Mouse (Mus musculus) hindbrain, postnatal 0 days (tissue): ENCODE measurements around the gene Cntnap4. TPM values are rescaled to one million over a fixed set of nuclear protein-coding genes. Genes with fewer than 3 reads are reported as not detected.

Experiments
- ATAC-seq: fragments of 200-750 bp; cut with Nextera tagmentation; 2 replicates; pipeline ENCODE4 v1.8.0; 2017; ENCODE audit warnings: mild to moderate bottlenecking, moderate TSS enrichment, moderate library complexity
- DNase-seq: peaks from one replicate; pipeline ENCODE4 v3.0.0-alpha.2; 2015; ENCODE audit warnings: low spot score
- H3K27ac ChIP-seq: fragments of 300-500 bp; sonication (generic); 2 replicates; pipeline ENCODE4 v1.5.1; 2014; ENCODE audit warnings: mild to moderate bottlenecking
- H3K27me3 ChIP-seq: fragments of 300-500 bp; sonication (generic); 2 replicates; pipeline ENCODE4 v1.6.1; 2014; ENCODE audit warnings: low read length, mixed read lengths; ENCODE audit not compliant: insufficient read depth
- H3K36me3 ChIP-seq: fragments of 300-500 bp; sonication (generic); 2 replicates; pipeline ENCODE4 v1.6.1; 2014; ENCODE audit warnings: low read length, mixed read lengths; ENCODE audit not compliant: insufficient read depth
- H3K4me1 ChIP-seq: fragments of 300-500 bp; sonication (generic); 2 replicates; pipeline ENCODE4 v1.6.1; 2014; ENCODE audit warnings: antibody characterized with exemption, low read length, mixed read lengths; ENCODE audit not compliant: insufficient read depth
- H3K4me2 ChIP-seq: fragments of 300-500 bp; sonication (generic); 2 replicates; pipeline ENCODE4 v1.6.1; 2014; ENCODE audit warnings: low read depth, mild to moderate bottlenecking, low read length, moderate library complexity, mixed read lengths
- H3K4me3 ChIP-seq: fragments of 300-500 bp; sonication (generic); 2 replicates; pipeline ENCODE4 v1.5.1; 2014; ENCODE audit warnings: low read length
- H3K9ac ChIP-seq: fragments of 300-500 bp; sonication (generic); replicated peaks from 2 replicates; pipeline ENCODE4 v1.6.1; 2014; ENCODE audit warnings: mild to moderate bottlenecking, low read length, moderate library complexity, mixed read lengths
- H3K9me3 ChIP-seq: fragments of 300-500 bp; sonication (generic); 2 replicates; pipeline ENCODE4 v1.6.1; 2016; ENCODE audit warnings: low read length, mixed read lengths
- CTCF ChIP-seq: IDR thresholded peaks from 2 replicates; pipeline ENCODE4 v1.5.1; 2016; ENCODE audit warnings: antibody characterized with exemption, control low read depth, low read depth
- WGBS: fragments of 180-500 bp; shearing (Covaris S2); extraction: QIAGEN DNeasy Blood & Tissue Kit; methylation state at CpG from one replicate; pipeline ENCODE4 v1.1.7; 2014; 5-methylcytosine and 5-hydroxymethylcytosine counted together
- polyA plus RNA-seq: library from polyadenylated mRNA; unstranded; fragments of >200 nt; fragmentation: Nextera tagmentation; extraction: Ambion mirVana; gene quantifications from 2 replicates; pipeline ENCODE4 v1.2.1, GENCODE M21; 2015
- total RNA-seq: library from RNA; depleted of rRNA; stranded (reverse); fragments of >200 nt; gene quantifications from 2 replicates; pipeline ENCODE4 v1.2.3, GENCODE M21; 2014

Gene Cntnap4
- total and polyA plus RNA-seq, 2 experiments from 2014 or later: 15.8 to 43.0 TPM

- no peak for TF ChIP-seq CTCF
Observed at GRCm38 (mm10) chr8:112695708-112696107, 125.9 kb downstream of the Cntnap4 start.

DNA sequence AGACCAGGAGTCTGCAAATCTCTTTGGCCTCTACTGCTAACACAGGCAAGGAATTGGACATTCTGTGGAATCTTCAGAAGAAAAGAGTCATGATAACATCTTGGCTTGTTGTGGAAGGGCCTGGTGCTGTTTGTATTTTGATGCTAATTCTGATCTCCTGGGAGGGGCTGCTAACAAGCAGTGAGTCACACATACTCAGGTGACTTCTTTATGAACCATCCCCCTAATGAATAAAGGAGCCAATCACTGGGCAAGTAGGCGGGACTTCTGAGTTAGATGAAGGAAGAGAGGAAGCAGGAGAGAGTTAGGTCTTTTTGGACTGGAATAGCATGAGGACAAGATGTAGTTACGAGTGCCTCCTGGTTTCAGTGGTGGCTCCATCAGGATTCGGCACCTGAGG, 128.3 kb downstream of the Cntnap4 start:
- H3K27ac ChIP-seq: no peak overlapping the region
- no peaks in the 10 kb centered on the region for H3K27me3 ChIP-seq
- DNase-seq: no peak
- ATAC-seq: no peak
- no peak for TF ChIP-seq CTCF
- H3K9me3 ChIP-seq: no peaks in the 10 kb centered on the region
- no peak overlapping the region for H3K4me3 ChIP-seq
- no peak overlapping the region for H3K9ac ChIP-seq
- no peak overlapping the region for H3K4me2 ChIP-seq
- no peaks in the 10 kb centered on the region for H3K36me3 ChIP-seq
- H3K4me1 ChIP-seq: no peaks in the 10 kb centered on the region
- 81% methylated on average over 3 of the region's 3 CpGs for WGBS

More at GRCm38 (mm10) chr8:112695708-112696107, 125.9 kb downstream of the Cntnap4 start:
- no peaks in the 10 kb centered on the region for H3K9me3 ChIP-seq
- DNase-seq (no peak), ATAC-seq (no peak)
- no peak overlapping the region for H3K4me3 ChIP-seq
- H3K9ac ChIP-seq: no peak overlapping the region
- H3K27ac ChIP-seq: no peak overlapping the region
- no peak overlapping the region for H3K4me2 ChIP-seq
- H3K27me3 ChIP-seq: no peaks in the 10 kb centered on the region
- no peaks in the 10 kb centered on the region for H3K4me1 ChIP-seq
- H3K36me3 ChIP-seq: no peaks in the 10 kb centered on the region

DNA sequence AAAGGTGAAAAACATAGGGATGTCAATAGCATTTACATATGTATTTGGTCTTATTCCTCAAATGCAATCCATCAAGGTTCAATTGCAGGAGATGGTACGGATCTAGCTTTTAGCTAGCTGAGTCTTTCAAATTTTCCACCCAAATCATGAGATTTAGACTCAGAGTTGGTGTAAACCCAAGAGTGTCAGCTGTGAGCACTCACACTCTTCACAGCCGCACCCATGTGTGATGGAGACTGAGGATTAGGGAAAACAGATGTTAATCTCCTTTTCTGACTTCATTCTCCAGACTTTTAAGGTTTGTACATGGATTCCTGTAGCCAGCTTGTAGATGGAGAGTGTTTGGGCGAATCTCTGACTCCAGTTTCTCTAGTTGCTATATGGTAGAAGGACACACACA, 147.1 kb downstream of the Cntnap4 start:
- Histone ChIP-seq H3K27me3 (no peaks in the 10 kb centered on the region), H3K36me3 (no peaks in the 10 kb centered on the region), H3K4me3 (no peak overlapping the region), H3K27ac (no peak overlapping the region), H3K9me3 (no peaks in the 10 kb centered on the region), H3K4me2 (no peak overlapping the region), H3K4me1 (no peaks in the 10 kb centered on the region), H3K9ac (no peak overlapping the region)
- WGBS: 76% methylated on average over 3 of the region's 3 CpGs
- ATAC-seq (no peak), DNase-seq (no peak)
- no peak for TF ChIP-seq CTCF

GRCm38 (mm10) chr8:112724918-112725317, 155.1 kb downstream of the Cntnap4 start:
- 77% methylated on average over 9 of the region's 9 CpGs for WGBS
- Histone ChIP-seq H3K4me2 (no peak overlapping the region), H3K27me3 (no peaks in the 10 kb centered on the region), H3K4me1 (no peaks in the 10 kb centered on the region), H3K36me3 (no peaks in the 10 kb centered on the region), H3K4me3 (no peak overlapping the region), H3K27ac (no peak overlapping the region), H3K9ac (no peak overlapping the region), H3K9me3 (no peaks in the 10 kb centered on the region)
- no peak for ATAC-seq
- TF ChIP-seq CTCF: no peak
- DNase-seq: no peak

- no peaks in the 10 kb centered on the region for H3K9me3 ChIP-seq
- no peak overlapping the region for H3K9ac ChIP-seq
- no peaks in the 10 kb centered on the region for H3K27me3 ChIP-seq
- ATAC-seq (0 out of 2 replicates have a peak, but pooled peaks have one; percentile 45), DNase-seq (no peak)
- no peaks in the 10 kb centered on the region for H3K4me1 ChIP-seq
- 77% methylated on average over 15 of the region's 15 CpGs for WGBS
- H3K4me2 ChIP-seq: no peak overlapping the region
- no peaks in the 10 kb centered on the region for H3K36me3 ChIP-seq
- no peak overlapping the region for H3K27ac ChIP-seq
- no peak overlapping the region for H3K4me3 ChIP-seq
- no peak for TF ChIP-seq CTCF
Observed at GRCm38 (mm10) chr8:112730583-112731432, 161.0 kb downstream of the Cntnap4 start.

DNA sequence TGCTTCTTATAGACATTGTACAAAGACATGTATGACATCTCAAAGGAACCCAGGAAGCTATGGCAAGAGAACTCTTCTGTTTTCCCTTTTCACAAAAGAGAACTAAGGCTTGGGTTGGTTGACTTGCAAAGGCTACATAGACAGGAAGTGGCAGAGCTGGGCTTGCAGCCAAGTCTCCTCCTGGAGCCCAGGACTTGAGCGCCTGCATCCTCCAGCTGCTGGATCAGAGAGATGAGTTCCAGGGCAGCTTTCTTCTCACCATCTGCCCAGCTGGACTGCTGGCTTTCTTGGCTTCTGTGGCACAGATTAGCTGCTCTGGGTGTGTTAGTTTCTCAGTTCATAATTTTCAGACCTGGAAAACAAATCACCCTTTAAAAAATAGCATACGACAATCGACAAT, 165.7 kb downstream of the Cntnap4 start:
- TF ChIP-seq CTCF: no peak
- 0 out of 2 replicates have a peak, but pooled peaks have one; percentile 47 for ATAC-seq
- Histone ChIP-seq H3K27me3 (no peaks in the 10 kb centered on the region), H3K4me3 (no peak overlapping the region), H3K9me3 (no peaks in the 10 kb centered on the region), H3K9ac (no peak overlapping the region), H3K36me3 (no peaks in the 10 kb centered on the region), H3K27ac (no peak overlapping the region; the same call in 1 of the 2 replicates), H3K4me2 (no peak overlapping the region), H3K4me1 (no peaks in the 10 kb centered on the region)
- 59% methylated on average over 3 of the region's 3 CpGs for WGBS
- DNase-seq: peak; percentile 81

- ATAC-seq (no peak), DNase-seq (no peak)
- H3K9ac ChIP-seq: no peak overlapping the region
- H3K9me3 ChIP-seq: no peaks in the 10 kb centered on the region
- no peaks in the 10 kb centered on the region for H3K36me3 ChIP-seq
- no peak for TF ChIP-seq CTCF
- no peak overlapping the region for H3K4me2 ChIP-seq
- no peak overlapping the region for H3K27ac ChIP-seq
- 85% methylated on average over 4 of the region's 4 CpGs for WGBS
- no peaks in the 10 kb centered on the region for H3K4me1 ChIP-seq
- H3K27me3 ChIP-seq: no peaks in the 10 kb centered on the region
- no peak overlapping the region for H3K4me3 ChIP-seq
Observed at GRCm38 (mm10) chr8:112743331-112743730, 173.5 kb downstream of the Cntnap4 start.
